Mouse (Mus musculus): ENCODE data around the gene Slc35d2. TPM values are rescaled to one million over a fixed set of nuclear protein-coding genes. Genes with fewer than 3 reads are reported as not detected.

Gene Slc35d2
- polyA plus RNA-seq, 1 experiment, result 2.1 TPM

DNA sequence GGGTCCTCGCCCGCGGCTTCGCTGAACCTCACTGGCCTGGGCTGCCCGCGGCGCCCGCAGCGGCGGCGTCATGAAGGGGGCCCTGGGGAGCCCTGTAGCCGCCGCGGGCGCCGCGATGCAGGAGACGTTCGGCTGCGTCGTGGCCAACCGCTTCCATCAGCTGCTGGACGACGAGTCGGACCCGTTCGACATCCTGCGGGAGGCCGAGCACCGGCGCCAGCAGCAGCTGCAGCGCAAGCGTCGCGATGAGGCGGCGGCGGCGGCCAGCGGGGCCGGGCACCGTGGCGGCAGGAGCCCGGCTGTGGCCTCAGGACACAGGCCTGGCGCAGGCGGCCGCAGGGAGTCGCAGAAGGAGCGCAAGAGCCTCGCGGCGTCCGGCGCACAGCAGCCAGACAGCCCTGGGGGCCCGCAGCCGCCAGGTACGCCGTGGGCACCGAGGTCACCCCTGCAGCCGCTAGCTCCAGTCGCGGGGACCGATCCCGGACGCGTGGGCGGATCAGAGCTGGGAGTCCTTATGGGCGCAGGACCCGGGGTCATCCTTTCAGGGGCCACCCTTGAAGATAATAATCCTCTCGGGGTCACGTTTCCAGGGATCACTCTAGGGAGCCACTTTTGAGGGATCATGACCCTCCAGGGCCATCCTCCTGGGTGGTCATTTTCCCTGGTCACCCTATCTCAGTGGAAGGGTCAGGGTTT, 32.9 kb upstream of the Slc35d2 start:
- no peaks in the 10 kb centered on the region for H3K27me3 ChIP-seq (ENCODE audit: control insufficient read depth, insufficient read depth, insufficient read length)
- H3K4me3 ChIP-seq (ENCODE audit: insufficient read depth, poor library complexity, severe bottlenecking), result peak overlapping the region; percentile 63
- peaks cover 24% of the 10 kb centered on the region for H3K79me2 ChIP-seq (ENCODE audit: control insufficient read depth, insufficient read depth)
- peaks cover 11% of the 10 kb centered on the region for H3K79me3 ChIP-seq (ENCODE audit: low read depth)
- peak overlapping the region; percentile 91 for H3ac ChIP-seq (ENCODE audit: control insufficient read depth, insufficient read length, low read depth)
- TF ChIP-seq MAX (IDR thresholded peaks at IDR 0.05), result peak; percentile 41
- TF ChIP-seq CEBPB (IDR thresholded peaks at IDR 0.05; ENCODE audit: low read depth), result no peak
- no peaks in the 10 kb centered on the region for H3K36me3 ChIP-seq (ENCODE audit: control insufficient read depth, insufficient read depth)

DNA sequence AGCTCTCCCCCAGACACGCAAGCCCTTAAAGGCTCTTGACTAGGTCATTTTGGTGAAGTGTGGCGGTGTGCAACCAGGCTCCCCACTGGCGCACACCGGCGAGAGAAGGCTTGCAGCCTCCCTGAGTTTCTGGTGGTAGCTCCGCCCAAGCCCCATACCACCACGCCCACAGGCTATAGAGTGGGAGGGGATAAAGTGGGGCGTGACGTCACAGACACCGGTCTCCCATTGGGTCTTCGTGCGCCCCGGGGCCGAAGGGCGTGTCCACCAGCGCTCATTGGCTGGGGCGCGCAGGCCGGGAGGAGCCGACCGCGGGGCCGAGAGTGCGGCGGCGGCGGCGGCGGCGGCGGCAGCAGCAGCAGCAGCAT, 32.4 kb upstream of the Slc35d2 start, which contains the start of gene Habp4:
Gene Habp4, plus strand, starts transcription at position 277 of the 368 bp plus-strand sequence.
- Histone ChIP-seq H3ac (ENCODE audit: control insufficient read depth, insufficient read length, low read depth) (peak within 1 kb of the TSS; percentile 91), H3K4me3 (ENCODE audit: insufficient read depth, poor library complexity, severe bottlenecking) (peak within 1 kb of the TSS; percentile 63), H3K27me3 (ENCODE audit: control insufficient read depth, insufficient read depth, insufficient read length) (no peaks in the 10 kb centered on the region), H3K79me2 (ENCODE audit: control insufficient read depth, insufficient read depth) (peaks cover 24% of the 10 kb centered on the region), H3K79me3 (ENCODE audit: low read depth) (peaks cover 11% of the 10 kb centered on the region), H3K36me3 (ENCODE audit: control insufficient read depth, insufficient read depth) (no peaks in the 10 kb centered on the region)
- TF ChIP-seq MYOG (IDR thresholded peaks at IDR 0.05; ENCODE audit: control insufficient read depth, extremely low read depth, insufficient read length), result no peak
- no peak for TF ChIP-seq USF1 (IDR thresholded peaks at IDR 0.05; ENCODE audit: low read depth)
- no peak for TF ChIP-seq FOSL1 (IDR thresholded peaks at IDR 0.05; ENCODE audit: insufficient read depth, low read length, poor library complexity, severe bottlenecking)
- no peak for TF ChIP-seq CEBPB (IDR thresholded peaks at IDR 0.05; ENCODE audit: low read depth)
- no peak for TF ChIP-seq MAX (IDR thresholded peaks at IDR 0.05)
- no peak for TF ChIP-seq MYOD1 (IDR thresholded peaks at IDR 0.05; ENCODE audit: control insufficient read depth, insufficient read length, low read depth)
- TF ChIP-seq CTCF (IDR thresholded peaks at IDR 0.05; ENCODE audit: control insufficient read depth, insufficient read depth, insufficient read length), result no peak

DNA sequence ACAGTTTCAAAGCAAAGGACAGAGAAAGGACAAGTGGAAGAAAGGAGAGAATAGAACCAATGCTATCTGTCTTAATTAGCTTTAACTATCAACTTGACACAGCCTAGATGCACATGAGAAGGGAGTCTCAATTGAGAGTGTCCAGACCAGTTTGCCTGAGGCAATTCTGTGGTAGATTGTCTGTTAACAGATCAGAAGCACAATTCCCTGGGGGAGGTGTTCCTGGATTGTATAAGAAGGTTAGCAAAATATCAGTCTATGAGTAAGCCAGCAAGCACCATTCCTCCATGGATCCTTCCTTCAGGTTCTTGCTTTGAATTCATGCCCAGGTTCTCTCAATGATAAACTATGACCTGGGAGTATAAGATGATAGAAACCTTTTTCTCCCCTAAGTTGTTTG, 27.8 kb upstream of the Slc35d2 start:
- Histone ChIP-seq H3K27me3 (ENCODE audit: control insufficient read depth, insufficient read depth, insufficient read length) (no peaks in the 10 kb centered on the region), H3ac (ENCODE audit: control insufficient read depth, insufficient read length, low read depth) (no peak overlapping the region), H3K36me3 (ENCODE audit: control insufficient read depth, insufficient read depth) (no peaks in the 10 kb centered on the region), H3K79me3 (ENCODE audit: low read depth) (peaks cover 3% of the 10 kb centered on the region), H3K4me3 (ENCODE audit: insufficient read depth, poor library complexity, severe bottlenecking) (no peak overlapping the region), H3K79me2 (ENCODE audit: control insufficient read depth, insufficient read depth) (peaks cover 7% of the 10 kb centered on the region)
- TF ChIP-seq MYOD1 (IDR thresholded peaks at IDR 0.05; ENCODE audit: control insufficient read depth, insufficient read length, low read depth) (no peak), CTCF (IDR thresholded peaks at IDR 0.05; ENCODE audit: control insufficient read depth, insufficient read depth, insufficient read length) (no peak), USF1 (IDR thresholded peaks at IDR 0.05; ENCODE audit: low read depth) (no peak), MYOG (IDR thresholded peaks at IDR 0.05; ENCODE audit: control insufficient read depth, extremely low read depth, insufficient read length) (no peak), CEBPB (IDR thresholded peaks at IDR 0.05; ENCODE audit: low read depth) (no peak), MAX (IDR thresholded peaks at IDR 0.05) (no peak), FOSL1 (IDR thresholded peaks at IDR 0.05; ENCODE audit: insufficient read depth, low read length, poor library complexity, severe bottlenecking) (no peak)

DNA sequence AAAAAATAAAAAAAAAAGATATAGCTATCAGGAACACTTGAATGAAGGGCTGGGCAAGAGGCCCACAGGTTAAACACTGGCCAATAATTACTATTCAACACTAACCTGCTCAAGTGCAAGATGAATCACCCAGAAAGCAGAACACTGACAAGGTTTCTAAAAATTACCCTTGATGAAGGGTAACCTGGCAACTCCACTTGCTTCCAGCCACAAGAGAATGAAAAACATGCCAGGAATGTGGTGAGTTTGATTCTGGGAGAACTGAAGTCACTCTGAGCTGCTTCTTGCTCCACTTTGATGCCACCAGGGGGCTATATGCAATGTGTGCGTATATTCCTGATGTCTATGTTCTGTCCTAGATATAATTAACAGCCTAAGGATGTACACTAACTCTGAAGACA, 26.0 kb upstream of the Slc35d2 start:
- Histone ChIP-seq H3K36me3 (ENCODE audit: control insufficient read depth, insufficient read depth) (no peaks in the 10 kb centered on the region), H3K79me3 (ENCODE audit: low read depth) (peaks cover 21% of the 10 kb centered on the region), H3K27me3 (ENCODE audit: control insufficient read depth, insufficient read depth, insufficient read length) (no peaks in the 10 kb centered on the region), H3K4me3 (ENCODE audit: insufficient read depth, poor library complexity, severe bottlenecking) (no peak overlapping the region), H3K79me2 (ENCODE audit: control insufficient read depth, insufficient read depth) (peaks cover 25% of the 10 kb centered on the region), H3ac (ENCODE audit: control insufficient read depth, insufficient read length, low read depth) (no peak overlapping the region)
- TF ChIP-seq CEBPB (IDR thresholded peaks at IDR 0.05; ENCODE audit: low read depth), result no peak

DNA sequence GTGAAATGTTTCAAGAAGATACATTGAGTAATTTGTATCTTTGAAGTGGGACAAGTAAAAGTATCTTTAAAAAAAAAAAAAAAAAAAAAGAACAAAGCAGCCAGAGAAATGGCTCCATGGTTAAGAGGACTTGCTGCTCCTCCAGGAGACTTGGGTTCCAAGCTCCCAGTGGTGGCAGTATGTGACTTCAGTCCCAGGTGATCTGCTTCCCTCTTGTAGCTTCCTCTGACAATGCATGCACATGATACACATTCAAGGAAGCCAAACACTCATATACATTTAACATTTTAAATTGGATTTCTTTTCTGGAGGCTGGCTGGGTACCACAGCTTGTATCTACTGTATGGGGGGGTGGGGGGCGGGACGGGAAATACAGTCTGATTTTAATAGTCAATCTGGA, 25.5 kb upstream of the Slc35d2 start:
- Histone ChIP-seq H3K36me3 (ENCODE audit: control insufficient read depth, insufficient read depth) (no peaks in the 10 kb centered on the region), H3ac (ENCODE audit: control insufficient read depth, insufficient read length, low read depth) (no peak overlapping the region), H3K27me3 (ENCODE audit: control insufficient read depth, insufficient read depth, insufficient read length) (no peaks in the 10 kb centered on the region), H3K4me3 (ENCODE audit: insufficient read depth, poor library complexity, severe bottlenecking) (no peak overlapping the region), H3K79me3 (ENCODE audit: low read depth) (peaks cover 26% of the 10 kb centered on the region), H3K79me2 (ENCODE audit: control insufficient read depth, insufficient read depth) (peaks cover 30% of the 10 kb centered on the region)
- no peak for TF ChIP-seq MYOG (IDR thresholded peaks at IDR 0.05; ENCODE audit: control insufficient read depth, extremely low read depth, insufficient read length)
- no peak for TF ChIP-seq MYOD1 (IDR thresholded peaks at IDR 0.05; ENCODE audit: control insufficient read depth, insufficient read length, low read depth)
- no peak for TF ChIP-seq USF1 (IDR thresholded peaks at IDR 0.05; ENCODE audit: low read depth)
- no peak for TF ChIP-seq FOSL1 (IDR thresholded peaks at IDR 0.05; ENCODE audit: insufficient read depth, low read length, poor library complexity, severe bottlenecking)
- no peak for TF ChIP-seq CTCF (IDR thresholded peaks at IDR 0.05; ENCODE audit: control insufficient read depth, insufficient read depth, insufficient read length)
- TF ChIP-seq CEBPB (IDR thresholded peaks at IDR 0.05; ENCODE audit: low read depth), result no peak
- TF ChIP-seq MAX (IDR thresholded peaks at IDR 0.05), result no peak

DNA sequence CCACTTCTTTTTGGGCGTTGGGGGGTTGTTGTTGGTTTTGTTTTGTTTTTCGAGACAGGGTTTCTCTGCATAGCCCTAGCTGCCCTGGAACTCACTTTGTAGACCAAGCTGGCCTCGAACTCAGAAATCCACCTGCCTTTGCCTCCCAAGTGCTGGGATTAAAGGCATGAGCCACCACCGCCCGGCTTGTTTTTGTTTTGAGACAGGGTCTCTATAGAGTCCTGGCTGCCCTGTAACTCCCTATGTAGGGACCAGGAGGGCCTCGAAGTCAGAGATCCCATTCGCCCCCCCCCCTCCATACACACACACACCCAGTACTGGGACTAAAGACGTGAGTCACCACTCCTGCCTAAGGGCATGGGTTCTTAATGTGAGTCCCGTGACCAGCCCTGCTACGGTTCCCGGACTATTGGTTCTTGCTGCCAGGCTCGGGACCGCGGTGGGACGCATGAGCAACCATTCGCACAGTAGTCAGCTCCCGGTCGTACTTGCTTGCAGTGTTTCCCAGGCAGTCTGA, 24.6 kb upstream of the Slc35d2 start:
- Histone ChIP-seq H3K79me2 (ENCODE audit: control insufficient read depth, insufficient read depth) (peaks cover 38% of the 10 kb centered on the region), H3ac (ENCODE audit: control insufficient read depth, insufficient read length, low read depth) (peak overlapping the region; percentile 21), H3K27me3 (ENCODE audit: control insufficient read depth, insufficient read depth, insufficient read length) (no peaks in the 10 kb centered on the region), H3K36me3 (ENCODE audit: control insufficient read depth, insufficient read depth) (no peaks in the 10 kb centered on the region), H3K79me3 (ENCODE audit: low read depth) (peaks cover 34% of the 10 kb centered on the region), H3K4me3 (ENCODE audit: insufficient read depth, poor library complexity, severe bottlenecking) (peak overlapping the region; percentile 25)
- TF ChIP-seq USF1 (IDR thresholded peaks at IDR 0.05; ENCODE audit: low read depth), result peak; percentile 25
- no peak for TF ChIP-seq CTCF (IDR thresholded peaks at IDR 0.05; ENCODE audit: control insufficient read depth, insufficient read depth, insufficient read length)
